Mouse (Mus musculus) gastrocnemius, postnatal 14 days (tissue): ENCODE data around the gene Pde6g. TPM values are rescaled to one million over a fixed set of nuclear protein-coding genes. Genes with fewer than 3 reads are reported as not detected.
A peak's percentile ranks its signal among the peaks of the same experiment; 100 is the strongest.

Experiments used
- DNase-seq: peaks from one replicate; pipeline ENCODE4 v3.0.0; 2021; ENCODE audit warnings: mixed read lengths
- intact Hi-C: fragments of 180-260 bp; cut with DNase I; formaldehyde crosslinking; loops from one replicate; pipeline ENCODE4 v1.15.1; 2025; ENCODE audit warnings: low total_unique reads
- total RNA-seq, 2 experiments: library from RNA; stranded (reverse); gene quantifications; 2 replicates each; pipeline ENCODE4 v1.2.3; 2021

The Pde6g gene
- total RNA-seq, 2 experiments from 2014 or later: 0.16 to 0.35 TPM

GRCm38 (mm10) chr11:120483448-120483934 lies 30.2 kb upstream of the Pde6g start:
- DNase-seq: no peak
- intact Hi-C loops: no loop called here

DNA sequence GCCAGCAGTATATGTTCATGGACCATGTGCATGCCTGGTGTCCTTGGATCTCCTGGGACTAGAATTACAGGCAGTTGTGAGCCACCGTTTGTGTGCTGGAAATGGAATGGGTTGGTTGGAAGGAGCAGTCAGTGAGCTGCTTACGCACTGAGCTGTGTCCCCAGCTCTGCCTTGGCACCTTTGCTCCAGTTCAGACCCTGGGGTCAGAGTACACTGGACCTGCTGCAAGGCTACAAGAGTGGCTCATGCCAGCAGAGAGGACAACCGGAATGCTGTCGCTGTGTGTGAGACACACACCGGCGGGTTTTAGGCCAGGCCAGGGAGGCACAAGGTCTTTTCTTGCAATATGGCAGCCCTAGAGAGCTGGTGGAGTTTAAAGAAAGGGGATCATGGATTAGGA lies 18.8 kb upstream of the Pde6g start:
- intact Hi-C loops: no loop called here
- DNase-seq: no peak

DNA sequence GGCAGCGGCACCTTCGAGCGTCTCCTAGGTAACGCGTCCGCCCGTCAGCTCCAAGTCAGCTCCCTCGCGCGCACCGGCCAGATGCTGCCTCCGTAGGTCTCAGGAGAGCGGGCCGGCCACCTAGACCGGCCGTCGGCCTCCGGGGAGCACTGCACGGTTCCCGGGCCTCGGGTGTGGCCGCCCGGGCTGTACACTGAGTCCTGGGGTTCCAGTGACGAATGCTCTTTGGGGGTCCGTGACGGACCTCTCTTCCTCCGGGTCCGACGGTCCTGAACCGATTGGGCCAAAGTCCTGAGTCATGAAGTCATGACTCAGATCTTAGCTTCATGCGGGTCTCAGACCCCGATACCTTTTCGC lies 14.4 kb upstream of the Pde6g start:
- intact Hi-C loops: no loop called here
- DNase-seq: no peak

DNA sequence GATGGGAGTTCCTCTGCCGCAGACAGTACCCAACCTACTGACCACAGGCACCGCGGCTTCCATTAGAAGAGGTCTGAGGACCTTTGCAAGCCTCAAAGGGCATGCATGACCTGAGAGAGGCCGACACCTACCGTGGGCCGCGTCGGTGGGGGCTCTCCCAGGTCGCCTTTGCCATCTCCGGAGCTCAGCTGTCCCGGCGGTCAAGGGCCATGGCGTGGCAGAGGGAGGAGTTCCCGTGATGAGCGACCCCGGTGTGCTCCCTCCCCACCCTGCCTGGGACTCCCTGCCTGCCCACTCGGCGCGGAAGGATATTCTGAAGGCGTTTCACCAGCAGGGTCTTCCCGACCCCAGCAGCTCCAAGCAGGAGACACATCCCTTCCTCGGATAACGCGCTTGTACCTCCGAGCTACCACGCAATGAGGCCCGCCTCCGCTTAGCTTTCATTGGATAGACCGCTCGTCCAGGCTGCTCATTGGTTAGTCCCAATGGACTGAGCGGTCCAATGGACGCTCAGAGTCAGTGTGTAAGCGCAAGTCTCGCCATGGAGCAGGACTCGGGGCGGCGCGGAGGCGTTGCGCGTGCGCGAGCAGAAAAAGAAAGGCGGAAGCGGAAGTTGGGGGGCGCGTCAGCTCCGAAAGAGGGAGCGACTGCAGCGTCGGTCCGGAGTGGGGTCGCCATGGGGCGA lies 13.9 kb upstream of the Pde6g start, which contains the start of gene Arl16:
Gene Arl16 (minus strand): TSS at position 557 of the 685 bp plus-strand sequence.
- DNase-seq: peak; percentile 95
- intact Hi-C loops: no loop called here

DNA sequence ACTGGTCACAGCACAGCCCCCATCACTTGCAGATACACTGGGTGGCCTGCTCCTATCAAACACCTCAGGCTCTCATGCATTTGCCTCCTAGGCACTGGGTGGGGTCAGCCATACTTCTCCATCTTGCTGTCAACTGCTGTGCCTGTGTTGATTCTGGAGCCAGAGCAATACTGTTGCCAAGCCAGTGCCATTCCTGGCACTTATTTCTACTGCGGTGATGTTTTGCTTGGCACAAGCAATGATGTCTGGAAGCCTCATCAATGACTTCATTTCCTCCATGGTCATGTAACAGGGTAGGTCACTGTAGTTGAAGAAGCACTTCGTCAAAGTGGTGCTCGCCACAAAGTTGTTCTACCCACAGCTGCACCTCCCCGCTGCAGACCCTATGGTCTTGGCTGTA lies 12.2 kb upstream of the Pde6g start:
- intact Hi-C loops: no loop called here

GRCm38 (mm10) chr11:120464365-120464764 lies 11.1 kb upstream of the Pde6g start:
- intact Hi-C loops: no loop called here
- DNase-seq: no peak

More for the DNA sequence above, 12.2 kb upstream of the Pde6g start:
- no peak for DNase-seq

GRCm38 (mm10) chr11:120463536-120463935 lies 10.2 kb upstream of the Pde6g start:
- DNase-seq: no peak
- intact Hi-C loops: no loop called here

DNA sequence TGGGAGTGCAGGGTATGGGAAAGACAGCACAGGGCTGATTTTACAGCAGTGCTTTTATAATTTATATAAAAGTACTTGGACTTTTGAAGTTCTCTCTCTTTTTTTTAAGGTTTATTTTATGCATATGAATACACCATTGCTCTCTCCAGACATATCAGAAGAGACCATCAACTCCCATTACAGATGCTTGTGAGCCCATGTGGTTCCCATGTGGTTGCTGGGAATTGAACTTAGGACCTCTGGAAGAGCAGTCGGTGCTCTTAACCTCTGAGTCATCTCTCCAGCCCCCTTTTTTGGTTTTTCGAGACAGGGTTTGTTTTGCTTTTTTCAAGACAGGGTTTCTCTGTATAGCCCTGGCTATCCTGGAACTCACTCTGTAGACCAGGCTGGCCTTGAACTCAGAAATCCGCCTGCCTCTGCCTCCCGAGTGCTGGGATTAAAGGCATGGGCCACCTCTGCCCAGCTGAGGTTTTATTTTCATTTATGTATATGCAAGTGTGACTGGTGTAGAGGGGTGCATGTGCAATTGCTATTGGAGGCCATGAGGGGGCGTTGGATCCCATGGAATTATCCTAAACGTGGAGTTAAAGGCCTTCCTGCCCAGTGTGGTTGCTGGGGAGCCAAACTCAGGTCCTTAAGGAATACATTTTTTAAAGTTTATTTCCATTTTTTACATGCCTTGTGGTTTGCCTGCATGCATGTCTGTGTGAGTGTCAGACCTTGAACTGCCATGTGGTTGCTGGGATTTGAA lies 5.7 kb upstream of the Pde6g start:
- DNase-seq: no peak
- intact Hi-C loops: no loop called here

- intact Hi-C loops: no loop called here
Measured at GRCm38 (mm10) chr11:120457772-120458751, 4.8 kb upstream of the Pde6g start, which contains the start of the genes Oxld1 and Ccdc137. TSS of gene Oxld1 (minus strand) at chr11:120458068. TSS of gene Ccdc137 (plus strand) at chr11:120458115.

GRCm38 (mm10) chr11:120457370-120457769 lies 4.1 kb upstream of the Pde6g start:
- no peak for DNase-seq
- intact Hi-C loops: no loop called here

More at GRCm38 (mm10) chr11:120457772-120458751, 4.8 kb upstream of the Pde6g start, which contains the start of the genes Oxld1 and Ccdc137:
- peak; percentile 76 for DNase-seq

DNA sequence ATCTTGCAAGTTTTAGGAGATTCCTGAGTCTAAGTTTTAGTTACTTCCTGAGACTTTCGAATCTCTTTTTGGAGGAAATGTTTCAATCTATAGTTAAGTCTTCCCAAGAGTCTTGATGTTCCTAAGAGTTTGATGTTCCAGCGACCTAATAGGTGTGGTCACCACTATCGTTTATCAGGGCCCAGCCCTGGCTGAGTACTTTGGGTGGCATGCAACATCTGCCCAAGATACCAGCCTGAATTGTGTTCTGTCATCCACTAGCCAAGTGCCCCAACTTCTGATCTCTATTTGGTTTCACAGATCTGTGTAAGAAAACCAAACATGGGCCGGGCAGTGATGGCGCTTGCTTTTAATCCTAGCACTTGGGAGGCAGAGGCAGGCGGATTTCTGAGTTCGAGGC lies 2.1 kb upstream of the Pde6g start:
- intact Hi-C loops: no loop called here
- DNase-seq: no peak

DNA sequence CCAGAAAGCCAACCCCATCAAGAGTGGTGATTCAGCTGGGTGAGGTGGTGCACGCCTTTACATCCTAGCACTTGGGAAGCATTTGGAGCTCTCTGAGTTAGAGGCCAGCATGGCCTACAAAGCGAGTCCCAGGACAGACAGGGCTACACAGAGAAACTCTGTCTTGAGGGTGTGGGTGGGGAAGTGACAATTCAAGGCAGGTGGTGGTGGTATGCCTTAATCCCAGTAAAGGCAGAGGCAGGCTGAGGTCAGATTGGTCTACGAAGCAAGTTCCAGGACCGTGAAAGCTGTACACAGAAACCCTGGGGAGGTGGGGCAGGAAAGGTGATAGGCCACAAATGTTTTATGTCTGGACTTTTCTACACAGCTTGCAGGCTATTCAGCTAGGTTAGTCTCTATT lies 1.7 kb upstream of the Pde6g start:
- intact Hi-C loops: no loop called here
- no peak for DNase-seq

DNA sequence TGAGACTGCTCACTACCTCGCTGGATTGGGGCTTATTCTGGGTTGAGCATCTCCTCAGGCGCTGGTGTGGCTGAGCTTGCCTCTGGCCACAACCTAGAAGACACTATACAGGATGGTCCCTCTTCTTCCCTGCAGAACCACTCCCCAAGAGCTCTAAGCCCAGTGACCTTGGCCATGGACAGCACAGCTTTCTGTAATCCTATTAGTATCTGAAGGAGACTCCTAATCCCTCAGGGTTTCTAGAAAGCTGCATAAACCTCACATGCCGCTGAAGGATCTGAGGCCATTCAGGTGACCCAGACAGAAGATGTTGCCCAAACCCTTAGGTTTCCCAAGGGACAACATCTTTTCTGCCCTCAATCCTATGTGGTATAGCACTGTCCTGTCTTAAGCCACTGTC lies 1.1 kb downstream of the Pde6g start:
- intact Hi-C loops: no loop called here
- DNase-seq: no peak

DNA sequence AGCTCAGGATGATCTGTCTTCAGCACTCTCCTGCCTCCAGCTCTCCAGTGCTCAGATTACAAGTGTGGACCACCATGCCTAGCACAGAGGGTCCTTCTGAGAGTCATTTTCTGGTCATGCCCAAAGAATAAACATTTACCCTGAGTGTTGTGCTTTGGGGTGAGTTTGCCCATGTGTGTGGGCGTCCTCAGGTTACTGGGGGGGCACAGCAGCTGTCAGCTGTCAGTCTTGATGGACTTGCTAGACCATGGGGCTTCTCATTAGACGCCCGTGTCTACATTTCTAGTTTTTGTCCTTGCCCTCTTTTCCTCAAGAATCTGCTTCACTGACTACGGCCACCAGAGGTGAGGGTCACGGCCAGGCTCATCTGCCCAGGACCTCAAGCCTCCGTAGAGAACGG lies 6.1 kb downstream of the Pde6g start:
- no peak for DNase-seq
- intact Hi-C loops: no loop called here

DNA sequence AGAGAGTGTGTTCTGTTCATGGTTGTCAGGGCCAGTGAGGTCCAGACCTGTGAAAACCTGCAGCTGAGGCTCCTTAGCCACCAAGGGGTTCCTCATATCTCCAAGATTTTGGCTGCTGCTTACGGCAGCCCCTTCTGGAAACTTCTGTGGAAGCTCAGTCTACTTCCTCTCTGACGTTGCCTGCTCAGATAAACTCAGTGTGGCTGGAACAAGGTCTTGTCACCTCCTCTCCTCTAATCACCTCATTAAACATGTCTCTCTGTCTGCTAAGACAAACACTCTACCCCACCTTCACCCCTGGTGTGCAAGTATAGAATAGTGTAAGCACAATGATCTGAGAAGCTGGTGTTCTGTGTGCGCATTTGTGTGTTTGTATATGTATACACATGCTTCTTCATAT lies 7.8 kb downstream of the Pde6g start:
- intact Hi-C loops: no loop called here
- DNase-seq: no peak

- intact Hi-C loops: no loop called here
- no peak for DNase-seq
Measured at GRCm38 (mm10) chr11:120444106-120444505, 9.2 kb downstream of the Pde6g start.

- DNase-seq: no peak
- intact Hi-C loops: no loop called here
Measured at GRCm38 (mm10) chr11:120442765-120443280, 10.5 kb downstream of the Pde6g start.

DNA sequence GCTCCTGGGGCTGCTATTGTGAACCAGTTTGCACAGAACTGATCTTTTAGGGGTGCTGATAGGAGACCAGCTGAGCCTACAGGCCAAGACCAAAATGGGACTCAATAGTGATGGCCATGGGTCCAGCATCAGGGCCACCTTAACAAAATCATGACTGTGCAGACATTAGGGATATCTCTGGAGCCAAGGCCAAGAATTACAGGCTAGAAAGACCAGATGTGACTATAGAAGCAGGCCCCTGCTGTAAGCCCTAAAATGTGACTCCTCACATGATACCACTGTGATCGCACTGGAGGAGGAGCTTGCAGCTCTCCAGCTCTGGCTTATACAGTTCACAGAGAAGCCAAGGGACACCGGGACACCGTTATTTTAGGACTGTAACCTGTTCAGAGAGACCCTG lies 11.0 kb downstream of the Pde6g start, which contains the start of gene Tspan10:
Gene Tspan10 (plus strand): TSS at position 301 of the 400 bp plus-strand sequence.
- no peak for DNase-seq
- intact Hi-C loops: no loop called here

DNA sequence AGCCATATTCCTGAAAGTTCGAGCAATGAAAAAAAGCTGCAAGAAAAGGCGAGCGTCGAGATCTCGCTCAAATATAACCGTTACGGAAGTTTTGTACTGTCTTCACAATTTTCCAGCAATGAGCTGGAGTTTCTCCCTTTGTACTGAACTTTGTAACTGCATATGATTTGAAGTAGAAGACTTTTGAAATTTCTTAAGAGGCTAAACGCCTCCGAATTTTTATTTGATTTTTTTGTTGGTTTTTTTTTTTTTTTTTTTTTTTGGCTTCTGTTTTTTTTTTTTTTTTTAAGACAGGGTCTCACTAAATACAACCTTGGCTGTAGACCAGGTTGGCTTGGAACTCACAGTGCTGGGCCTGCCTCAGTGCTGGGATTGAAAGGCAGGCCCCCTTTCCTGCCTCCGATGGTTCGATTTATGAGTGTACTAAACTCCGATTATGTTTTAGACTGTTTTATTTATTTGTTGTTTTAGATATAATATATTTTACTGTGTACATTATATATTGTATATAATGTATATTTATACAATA lies 15.4 kb downstream of the Pde6g start:
- no peak for DNase-seq
- intact Hi-C loops: no loop called here
